Mouse (Mus musculus) lung, embryonic 14.5 days (tissue): ENCODE results near the gene Nipbl. TPM values are rescaled to one million over a fixed set of nuclear protein-coding genes. Genes with fewer than 3 reads are reported as not detected.
A peak's percentile ranks its signal among the peaks of the same experiment; 100 is the strongest.

Experiments
- ATAC-seq: fragments of 200-750 bp; cut with Nextera tagmentation; 2 replicates; pipeline ENCODE4 v1.8.0; 2017; ENCODE audit warnings: mild to moderate bottlenecking, moderate TSS enrichment, moderate library complexity; ENCODE audit not compliant: insufficient read depth
- DNase-seq: peaks from one replicate; pipeline ENCODE4 v3.0.0-alpha.2; 2015
- H3K27ac ChIP-seq: fragments of 300-500 bp; sonication (generic); 2 replicates; pipeline ENCODE4 v1.5.1; 2014; ENCODE audit warnings: low read depth, mild to moderate bottlenecking, moderate library complexity
- H3K27me3 ChIP-seq: fragments of 300-500 bp; sonication (generic); 2 replicates; pipeline ENCODE4 v1.6.1; 2014; ENCODE audit warnings: low read length, control low read depth; ENCODE audit not compliant: insufficient read depth
- H3K36me3 ChIP-seq: fragments of 300-500 bp; sonication (generic); 2 replicates; pipeline ENCODE4 v1.6.1; 2014; ENCODE audit warnings: control low read depth; ENCODE audit not compliant: insufficient read depth
- H3K4me1 ChIP-seq: fragments of 300-500 bp; sonication (generic); 2 replicates; pipeline ENCODE4 v1.6.1; 2014; ENCODE audit warnings: antibody characterized with exemption, control low read depth; ENCODE audit not compliant: insufficient read depth
- H3K4me2 ChIP-seq: fragments of 300-500 bp; sonication (generic); 2 replicates; pipeline ENCODE4 v1.6.1; 2014; ENCODE audit warnings: mild to moderate bottlenecking
- H3K4me3 ChIP-seq: fragments of 300-500 bp; sonication (generic); 2 replicates; pipeline ENCODE4 v1.5.1; 2014; ENCODE audit warnings: low read depth, low read length
- H3K9ac ChIP-seq: fragments of 300-500 bp; sonication (generic); 2 replicates; pipeline ENCODE4 v1.6.1; 2014
- H3K9me3 ChIP-seq: fragments of 300-500 bp; sonication (generic); 2 replicates; pipeline ENCODE4 v1.6.1; 2016; ENCODE audit warnings: low read depth, low read length, control low read depth
- CTCF ChIP-seq: IDR thresholded peaks from 2 replicates; pipeline ENCODE4 v1.5.1; 2016; ENCODE audit warnings: antibody characterized with exemption, low read depth
- WGBS: fragments of 180-500 bp; shearing (Covaris S2); extraction: QIAGEN DNeasy Blood & Tissue Kit; methylation state at CpG from one replicate; pipeline ENCODE4 v1.1.7; 2014; 5-methylcytosine and 5-hydroxymethylcytosine counted together
- polyA plus RNA-seq: library from polyadenylated mRNA; unstranded; fragments of >200 nt; fragmentation: Nextera tagmentation; extraction: Ambion mirVana; gene quantifications from 2 replicates; pipeline ENCODE4 v1.2.1, GENCODE M21; 2014

Gene Nipbl
- polyA plus RNA-seq, 1 experiment from 2014 or later = 23.3 TPM

DNA sequence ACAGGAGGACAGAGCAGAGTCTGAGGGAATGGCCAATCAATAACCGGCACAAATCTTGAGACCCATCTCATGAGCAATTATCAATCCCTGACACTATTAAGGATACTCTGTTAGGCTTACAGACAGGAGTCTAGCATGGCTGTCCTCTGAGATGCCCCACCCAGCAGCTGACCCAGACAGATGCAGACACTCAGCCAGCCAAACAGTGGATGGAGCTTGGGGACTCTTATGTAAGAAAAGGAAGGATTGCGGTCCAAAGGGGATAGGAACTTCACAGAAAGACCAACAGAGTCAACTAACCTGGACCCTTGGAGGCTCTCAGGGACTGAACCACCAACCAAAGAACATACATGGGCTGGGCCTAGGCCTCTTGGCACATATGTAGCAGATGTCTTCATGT is 42.7 kb downstream of the Nipbl start:
- Histone ChIP-seq H3K27me3 (no peaks in the 10 kb centered on the region), H3K9ac (no peak overlapping the region), H3K4me3 (no peak overlapping the region), H3K36me3 (no peaks in the 10 kb centered on the region), H3K4me1 (no peaks in the 10 kb centered on the region), H3K9me3 (no peaks in the 10 kb centered on the region), H3K4me2 (no peak overlapping the region), H3K27ac (no peak overlapping the region)
- ATAC-seq = no peak
- 98% methylated on average over 2 of the region's 2 CpGs for WGBS
- no peak for DNase-seq
- no peak for TF ChIP-seq CTCF

DNA sequence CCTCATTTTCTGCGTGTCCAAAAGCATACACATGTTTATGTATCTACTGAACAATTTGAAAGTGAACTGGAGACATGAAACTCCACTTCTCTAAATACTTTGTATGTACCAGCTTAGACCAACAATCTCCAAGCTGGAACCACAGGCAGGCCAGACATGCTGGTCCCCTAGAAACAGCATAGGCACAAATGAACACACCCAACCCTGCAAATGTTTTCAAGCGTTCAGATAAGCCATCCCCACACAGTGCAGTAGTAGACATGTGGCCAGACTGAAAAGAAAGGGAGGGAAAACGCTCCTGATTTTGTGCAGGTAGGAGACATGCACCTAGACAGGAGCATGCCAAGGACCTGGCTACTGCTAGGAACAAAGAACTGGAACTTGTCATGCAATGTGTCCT is 52.5 kb downstream of the Nipbl start:
- Histone ChIP-seq H3K4me1 (no peaks in the 10 kb centered on the region), H3K27me3 (no peaks in the 10 kb centered on the region), H3K9ac (no peak overlapping the region), H3K4me3 (no peak overlapping the region), H3K36me3 (no peaks in the 10 kb centered on the region), H3K4me2 (no peak overlapping the region), H3K9me3 (no peaks in the 10 kb centered on the region), H3K27ac (no peak overlapping the region)
- no peak for ATAC-seq
- no peak for DNase-seq
- no peak for TF ChIP-seq CTCF
- 79% methylated on average over 3 of the region's 3 CpGs for WGBS

DNA sequence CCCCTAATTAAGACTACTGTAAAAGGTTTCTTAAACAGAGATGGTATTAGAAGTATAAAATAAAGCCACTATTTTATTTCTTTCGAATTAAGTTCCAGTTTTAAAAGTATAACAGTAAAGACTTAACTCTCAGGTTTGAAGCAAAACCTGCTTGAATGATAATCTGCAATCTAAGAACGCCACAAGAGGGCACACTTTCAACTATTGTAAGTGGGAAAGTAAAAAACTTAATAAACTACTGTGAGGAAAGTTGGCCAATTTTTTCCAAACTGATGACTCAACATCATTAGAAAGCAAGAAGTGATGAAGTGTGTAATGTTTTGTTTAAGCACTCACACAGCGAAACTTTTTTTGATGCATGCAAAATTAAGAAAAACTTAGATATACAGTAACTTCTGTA is 62.0 kb downstream of the Nipbl start:
- no peaks in the 10 kb centered on the region for H3K27me3 ChIP-seq
- H3K9ac ChIP-seq = no peak overlapping the region
- 54% methylated on average over 3 of the region's 3 CpGs for WGBS
- H3K9me3 ChIP-seq = no peaks in the 10 kb centered on the region
- peak; percentile 40 for TF ChIP-seq CTCF
- H3K4me2 ChIP-seq = no peak overlapping the region
- DNase-seq (peak; percentile 86), ATAC-seq (no peak)
- H3K36me3 ChIP-seq = no peaks in the 10 kb centered on the region
- no peak overlapping the region for H3K4me3 ChIP-seq
- H3K4me1 ChIP-seq = no peaks in the 10 kb centered on the region
- no peak overlapping the region for H3K27ac ChIP-seq

DNA sequence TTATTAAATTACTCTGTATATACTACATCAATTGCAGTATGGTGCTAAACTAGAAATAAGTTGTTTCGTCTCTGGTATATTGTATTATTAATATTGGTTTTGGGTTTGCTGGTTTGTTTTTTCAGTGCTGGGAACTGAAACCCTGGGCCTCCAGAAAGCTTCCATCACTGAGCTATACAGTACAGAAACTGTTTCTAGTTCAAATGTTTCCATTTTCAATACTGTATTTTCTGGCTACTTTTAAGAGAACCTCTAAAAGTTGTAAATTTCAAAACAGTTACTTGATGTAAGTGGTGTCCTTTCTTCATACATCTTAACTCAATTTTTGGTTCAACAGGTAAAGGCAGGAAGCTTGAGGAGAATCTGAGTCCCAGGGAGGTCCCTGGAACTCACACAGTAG is 68.6 kb downstream of the Nipbl start:
- no peak for TF ChIP-seq CTCF
- peaks cover 12% of the 10 kb centered on the region; the same call in 1 of the 2 replicates for H3K36me3 ChIP-seq
- 90% methylated on average over 1 of the region's 1 CpGs for WGBS
- H3K9me3 ChIP-seq = no peaks in the 10 kb centered on the region
- ATAC-seq (no peak), DNase-seq (no peak)
- H3K4me1 ChIP-seq = no peaks in the 10 kb centered on the region
- no peak overlapping the region for H3K9ac ChIP-seq
- no peak overlapping the region for H3K27ac ChIP-seq
- no peaks in the 10 kb centered on the region for H3K27me3 ChIP-seq
- no peak overlapping the region for H3K4me3 ChIP-seq
- no peak overlapping the region for H3K4me2 ChIP-seq

DNA sequence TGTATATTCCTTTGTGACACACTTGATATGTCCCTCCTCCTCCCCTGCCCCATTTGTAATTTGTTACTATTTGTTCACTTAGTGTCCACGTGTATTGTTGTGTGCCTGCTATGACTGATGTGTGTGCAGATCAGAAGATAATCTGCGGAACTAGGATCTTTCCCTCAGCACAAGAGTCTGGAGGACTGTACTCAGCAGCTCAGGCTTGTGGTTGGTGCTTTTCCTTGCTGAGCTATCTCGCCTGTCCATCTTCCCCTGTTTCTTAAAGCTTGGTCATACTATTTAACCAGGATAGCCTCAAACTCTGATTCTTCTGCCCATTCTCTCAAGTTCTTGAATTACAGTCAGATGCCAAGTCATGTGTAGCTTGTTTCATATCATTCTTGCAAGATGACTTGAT is 69.5 kb downstream of the Nipbl start:
- ATAC-seq (no peak), DNase-seq (no peak)
- no peak for TF ChIP-seq CTCF
- H3K4me1 ChIP-seq = no peaks in the 10 kb centered on the region
- H3K36me3 ChIP-seq = peaks cover 18% of the 10 kb centered on the region
- no peaks in the 10 kb centered on the region for H3K9me3 ChIP-seq
- H3K4me2 ChIP-seq = no peak overlapping the region
- 61% methylated on average over 3 of the region's 3 CpGs for WGBS
- no peak overlapping the region for H3K9ac ChIP-seq
- no peaks in the 10 kb centered on the region for H3K27me3 ChIP-seq
- H3K27ac ChIP-seq = no peak overlapping the region
- H3K4me3 ChIP-seq = no peak overlapping the region

DNA sequence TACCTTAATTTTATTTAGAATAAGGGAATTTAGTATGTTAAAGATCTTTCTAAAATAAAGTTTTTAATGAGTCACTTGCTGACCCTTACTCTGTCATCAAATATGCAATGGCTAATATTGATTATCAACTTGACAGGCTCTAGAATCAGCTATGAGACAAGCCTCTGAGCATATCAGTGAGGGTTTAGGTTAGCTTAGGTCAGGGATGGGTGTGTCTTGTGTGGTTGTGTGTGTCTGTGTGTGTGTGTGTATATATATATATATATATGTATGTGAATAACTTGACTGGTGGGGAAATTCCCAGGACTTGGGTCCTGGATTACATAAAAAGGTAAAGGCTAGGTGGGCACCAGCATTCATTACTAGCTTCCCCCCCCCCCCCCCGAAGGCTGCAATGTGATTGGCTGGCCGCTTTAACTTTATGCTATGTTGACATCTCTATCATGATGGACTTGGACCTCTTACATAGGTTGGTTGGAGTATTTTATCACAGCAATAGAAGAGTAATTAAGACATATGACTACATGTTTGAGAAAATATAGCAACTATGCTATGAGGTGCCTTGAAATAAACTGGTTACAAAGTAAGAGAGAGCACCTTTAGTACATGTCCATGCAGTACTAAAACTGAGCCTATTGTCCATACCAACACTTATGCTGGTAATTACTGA is 97.0 kb downstream of the Nipbl start:
- Histone ChIP-seq H3K9me3 (no peaks in the 10 kb centered on the region), H3K9ac (no peak overlapping the region), H3K4me3 (no peak overlapping the region), H3K36me3 (peaks cover 30% of the 10 kb centered on the region; the same call in 1 of the 2 replicates), H3K4me1 (no peaks in the 10 kb centered on the region), H3K27ac (no peak overlapping the region), H3K27me3 (no peaks in the 10 kb centered on the region), H3K4me2 (no peak overlapping the region)
- no peak for TF ChIP-seq CTCF
- ATAC-seq (no peak), DNase-seq (no peak)
- 76% methylated on average over 2 of the region's 2 CpGs for WGBS

DNA sequence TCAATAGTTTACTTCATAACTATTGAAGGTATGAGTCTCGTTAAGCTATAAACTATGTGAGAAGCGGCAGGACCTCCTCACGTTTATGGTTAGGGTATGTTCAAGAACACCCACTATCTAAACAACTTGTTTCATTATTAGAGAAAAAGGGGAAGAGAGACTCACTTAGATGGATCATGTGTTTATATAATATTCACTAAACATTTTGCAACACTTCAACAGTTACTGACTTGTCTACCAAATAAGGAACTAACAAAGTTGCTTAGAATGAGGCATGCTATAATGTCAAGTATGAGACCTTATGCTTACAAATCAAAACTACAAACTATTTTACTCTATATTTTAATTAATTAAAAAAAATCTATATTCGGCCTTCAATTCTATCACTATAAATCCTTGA is 103.7 kb downstream of the Nipbl start:
- Histone ChIP-seq H3K27ac (no peak overlapping the region), H3K4me3 (no peak overlapping the region), H3K27me3 (no peaks in the 10 kb centered on the region), H3K9ac (no peak overlapping the region), H3K4me1 (no peaks in the 10 kb centered on the region), H3K9me3 (no peaks in the 10 kb centered on the region), H3K36me3 (peaks cover 45% of the 10 kb centered on the region), H3K4me2 (no peak overlapping the region)
- ATAC-seq = no peak
- no peak for DNase-seq
- 61% methylated on average over 4 of the region's 4 CpGs for WGBS
- no peak for TF ChIP-seq CTCF
